Mouse (Mus musculus): Measurements from ENCODE around the gene Tdp1. TPM values are rescaled to one million over a fixed set of nuclear protein-coding genes. Genes with fewer than 3 reads are reported as not detected.

Tdp1 gene
- polyA plus RNA-seq, 1 experiment = 47.3 TPM

DNA sequence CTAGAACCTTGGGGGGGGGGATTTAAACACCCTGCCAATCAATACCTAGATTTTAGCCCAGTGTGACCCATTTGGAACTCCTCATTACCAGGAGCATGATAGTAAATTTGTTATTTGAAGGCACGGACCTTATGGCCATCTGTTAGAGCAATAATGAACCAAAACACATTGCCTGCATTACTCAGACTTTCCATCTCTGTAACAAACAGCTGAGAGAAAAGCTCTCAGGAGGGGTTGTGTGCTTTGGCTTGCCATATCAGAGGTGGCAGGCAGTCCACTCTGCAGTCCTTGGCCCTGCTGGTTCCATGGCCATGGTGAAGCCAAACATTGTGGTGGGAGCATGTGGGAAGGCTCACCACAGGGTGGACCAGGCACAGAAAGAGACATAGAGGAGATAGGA lies 44.8 kb downstream of the Tdp1 start:
- no peak for DNase-seq (ENCODE audit: low read depth)
- TF ChIP-seq CTCF (IDR thresholded peaks at IDR 0.05; ENCODE audit: borderline replicate concordance, extremely low read depth, insufficient read depth, insufficient read length) (no peak), POLR2A (IDR thresholded peaks at IDR 0.05; ENCODE audit: borderline replicate concordance, extremely low read depth, insufficient read depth, insufficient read length, poor library complexity, severe bottlenecking) (no peak)

DNA sequence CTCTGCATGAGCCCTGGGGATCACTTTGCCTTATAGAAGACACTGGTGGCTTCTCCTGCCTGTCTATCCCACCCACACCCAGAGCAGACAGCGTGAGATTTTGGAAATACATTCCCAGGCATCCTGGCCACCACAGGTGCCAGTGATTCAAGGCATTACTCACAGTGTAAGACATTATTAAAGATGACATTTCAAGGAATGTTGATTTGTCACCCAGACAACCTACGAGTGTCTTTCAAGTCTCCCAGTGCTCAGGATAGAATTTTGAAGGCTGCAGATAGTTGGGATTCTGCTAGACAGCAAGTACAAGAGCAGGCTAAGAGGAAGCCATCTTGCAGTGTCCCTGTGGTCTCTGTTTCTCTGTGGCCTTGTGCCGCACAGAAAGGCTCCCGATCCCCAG lies 47.9 kb downstream of the Tdp1 start:
- DNase-seq (ENCODE audit: low read depth) = no peak
- TF ChIP-seq CTCF (IDR thresholded peaks at IDR 0.05; ENCODE audit: borderline replicate concordance, extremely low read depth, insufficient read depth, insufficient read length) = no peak
- no peak for TF ChIP-seq POLR2A (IDR thresholded peaks at IDR 0.05; ENCODE audit: borderline replicate concordance, extremely low read depth, insufficient read depth, insufficient read length, poor library complexity, severe bottlenecking)

DNA sequence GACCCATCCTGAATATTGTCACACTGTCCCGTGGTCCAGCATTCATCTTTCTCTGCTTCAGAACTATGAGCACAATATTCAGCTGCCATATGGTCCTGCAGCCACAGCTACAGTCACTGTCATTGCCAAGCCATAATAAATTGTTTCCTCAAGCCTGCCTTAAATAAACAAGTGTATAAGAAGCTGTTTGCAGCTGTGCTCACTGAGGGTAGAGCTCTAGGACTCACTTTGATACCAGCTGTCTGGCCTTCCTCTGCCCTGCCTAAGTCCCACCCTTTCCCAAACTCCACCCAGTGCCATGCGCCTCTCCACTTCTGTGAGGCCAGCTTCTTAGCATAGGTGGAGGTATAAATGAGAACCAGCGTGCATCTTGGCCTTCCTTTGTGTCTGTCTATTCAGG lies 49.3 kb downstream of the Tdp1 start:
- DNase-seq (ENCODE audit: low read depth) = no peak
- TF ChIP-seq CTCF (IDR thresholded peaks at IDR 0.05; ENCODE audit: borderline replicate concordance, extremely low read depth, insufficient read depth, insufficient read length) (no peak), POLR2A (IDR thresholded peaks at IDR 0.05; ENCODE audit: borderline replicate concordance, extremely low read depth, insufficient read depth, insufficient read length, poor library complexity, severe bottlenecking) (no peak)

DNA sequence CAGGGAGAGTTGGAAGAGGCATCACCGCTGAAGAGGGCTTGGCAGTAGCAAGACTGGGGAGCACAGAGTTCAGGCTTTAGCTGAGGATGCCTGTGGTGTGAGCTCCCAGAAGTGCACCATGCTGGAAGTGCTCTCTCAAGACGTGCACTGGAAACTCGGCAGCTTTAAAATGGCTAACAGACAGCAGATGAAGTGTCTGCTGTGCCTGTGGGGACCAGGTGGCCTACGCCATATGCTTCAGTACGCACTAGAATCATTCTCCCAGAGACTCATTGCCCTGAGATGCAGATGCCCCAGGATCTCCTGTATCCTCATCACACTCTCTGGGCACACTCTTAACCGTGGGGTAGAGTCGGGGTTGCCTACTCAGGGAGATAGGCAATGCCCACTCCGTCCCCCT lies 51.1 kb downstream of the Tdp1 start:
- no peak for TF ChIP-seq POLR2A (IDR thresholded peaks at IDR 0.05; ENCODE audit: borderline replicate concordance, extremely low read depth, insufficient read depth, insufficient read length, poor library complexity, severe bottlenecking)
- TF ChIP-seq CTCF (IDR thresholded peaks at IDR 0.05; ENCODE audit: borderline replicate concordance, extremely low read depth, insufficient read depth, insufficient read length) = no peak
- DNase-seq (ENCODE audit: low read depth) = peak; percentile 37

DNA sequence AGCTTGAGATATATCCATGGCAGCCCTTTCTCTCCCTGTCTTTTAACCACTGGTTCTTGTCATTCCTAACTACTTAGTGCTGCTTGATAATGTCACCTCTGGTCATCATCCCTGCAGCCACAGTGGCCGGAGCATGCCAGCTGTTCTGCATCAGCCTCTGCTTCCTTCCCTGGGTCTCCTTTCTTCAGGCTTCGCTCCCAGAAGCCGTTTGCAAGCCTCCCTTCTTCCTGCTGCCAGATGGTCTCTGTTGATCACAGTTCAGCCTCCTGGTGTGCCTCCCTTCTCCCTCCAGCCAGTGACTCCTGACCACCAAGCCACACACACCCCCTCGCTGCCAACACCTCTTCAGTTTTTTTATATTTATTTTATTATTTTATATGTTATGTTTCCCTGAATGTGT lies 54.2 kb downstream of the Tdp1 start:
- no peak for DNase-seq (ENCODE audit: low read depth)
- TF ChIP-seq CTCF (IDR thresholded peaks at IDR 0.05; ENCODE audit: borderline replicate concordance, extremely low read depth, insufficient read depth, insufficient read length) = no peak
- TF ChIP-seq POLR2A (IDR thresholded peaks at IDR 0.05; ENCODE audit: borderline replicate concordance, extremely low read depth, insufficient read depth, insufficient read length, poor library complexity, severe bottlenecking) = no peak

DNA sequence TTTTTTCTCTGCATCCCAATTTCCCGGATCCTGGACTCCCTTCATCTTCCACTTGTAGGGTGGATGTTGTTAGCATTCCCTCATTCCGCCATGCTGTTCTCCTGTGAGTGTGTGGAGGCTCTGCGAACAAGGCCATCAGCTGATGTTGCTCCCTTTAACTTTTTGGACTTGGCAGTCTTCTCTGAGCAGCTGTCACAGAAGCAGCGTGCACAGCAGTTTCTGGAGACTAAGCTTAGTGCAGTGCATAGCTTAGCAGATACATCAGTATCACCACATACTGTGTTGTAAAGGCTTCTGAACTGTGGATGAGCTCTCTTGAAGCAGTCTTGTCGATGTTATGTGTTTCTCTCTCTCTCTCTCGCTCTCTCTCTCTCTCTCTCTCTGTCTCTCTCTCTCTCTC lies 54.9 kb downstream of the Tdp1 start:
- no peak for TF ChIP-seq POLR2A (IDR thresholded peaks at IDR 0.05; ENCODE audit: borderline replicate concordance, extremely low read depth, insufficient read depth, insufficient read length, poor library complexity, severe bottlenecking)
- TF ChIP-seq CTCF (IDR thresholded peaks at IDR 0.05; ENCODE audit: borderline replicate concordance, extremely low read depth, insufficient read depth, insufficient read length) = no peak
- no peak for DNase-seq (ENCODE audit: low read depth)

DNA sequence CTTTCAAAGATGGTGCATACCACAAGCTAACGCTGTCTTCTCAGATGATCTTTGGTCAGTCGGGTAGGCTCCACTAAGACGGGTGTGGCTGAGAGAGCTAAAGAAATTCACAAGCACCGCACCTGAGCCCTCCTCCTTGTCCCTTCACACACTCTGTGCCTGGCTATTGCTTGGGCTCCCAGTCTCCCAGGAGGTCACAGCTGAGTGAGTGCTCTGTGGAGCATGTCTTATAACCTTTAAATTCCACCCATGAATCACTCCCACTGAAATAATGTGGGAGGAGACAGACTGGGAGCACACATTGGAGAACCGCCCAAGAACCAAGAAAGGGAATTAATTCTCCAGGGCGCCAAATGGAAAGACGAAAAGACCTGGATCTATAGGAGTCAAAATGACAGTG lies 56.4 kb downstream of the Tdp1 start:
- TF ChIP-seq POLR2A (IDR thresholded peaks at IDR 0.05; ENCODE audit: borderline replicate concordance, extremely low read depth, insufficient read depth, insufficient read length, poor library complexity, severe bottlenecking) (no peak), CTCF (IDR thresholded peaks at IDR 0.05; ENCODE audit: borderline replicate concordance, extremely low read depth, insufficient read depth, insufficient read length) (no peak)
- no peak for DNase-seq (ENCODE audit: low read depth)

DNA sequence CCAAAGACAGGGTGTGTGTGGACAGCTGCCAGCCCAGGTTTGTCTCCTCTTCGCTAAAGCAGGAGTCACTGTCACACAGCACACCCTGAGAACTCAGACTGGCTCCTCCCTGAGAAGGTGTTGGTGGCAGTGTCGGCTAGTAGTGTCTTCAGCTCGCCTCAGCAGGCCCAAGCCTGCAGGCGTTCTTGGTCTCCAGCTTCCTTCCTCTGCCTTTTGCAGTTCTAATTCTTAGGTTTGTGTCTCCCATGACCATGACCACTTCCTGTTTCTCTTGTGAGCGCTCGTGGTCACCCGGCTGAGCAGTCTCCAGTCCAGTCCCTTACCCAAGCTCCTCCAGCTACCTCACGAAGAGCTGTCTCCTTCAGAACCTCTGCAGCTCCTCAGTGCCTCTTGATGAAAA lies 58.1 kb downstream of the Tdp1 start:
- DNase-seq (ENCODE audit: low read depth) = no peak
- no peak for TF ChIP-seq CTCF (IDR thresholded peaks at IDR 0.05; ENCODE audit: borderline replicate concordance, extremely low read depth, insufficient read depth, insufficient read length)
- TF ChIP-seq POLR2A (IDR thresholded peaks at IDR 0.05; ENCODE audit: borderline replicate concordance, extremely low read depth, insufficient read depth, insufficient read length, poor library complexity, severe bottlenecking) = no peak

DNA sequence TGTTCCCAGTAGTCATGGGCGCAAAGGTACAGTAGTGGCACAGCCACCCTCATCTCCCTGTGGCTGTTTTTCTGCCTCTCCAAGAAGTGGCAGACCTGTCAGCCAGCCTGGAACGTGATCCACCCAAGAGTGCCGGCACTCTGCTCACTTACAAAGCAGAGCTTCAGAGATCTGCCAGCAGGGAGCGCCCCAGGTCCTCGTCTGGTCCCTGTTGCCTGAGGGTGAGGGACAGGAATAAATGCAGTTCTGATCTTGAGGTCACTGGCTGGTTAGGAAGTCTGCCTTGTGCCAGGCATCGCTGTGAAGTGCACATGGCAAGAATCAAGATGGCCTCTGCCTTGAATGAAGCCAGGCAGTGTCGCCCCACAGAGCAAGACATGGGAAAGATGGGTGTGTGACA lies 68.6 kb downstream of the Tdp1 start:
- peak; percentile 69 for TF ChIP-seq CTCF (IDR thresholded peaks at IDR 0.05; ENCODE audit: borderline replicate concordance, extremely low read depth, insufficient read depth, insufficient read length)
- TF ChIP-seq POLR2A (IDR thresholded peaks at IDR 0.05; ENCODE audit: borderline replicate concordance, extremely low read depth, insufficient read depth, insufficient read length, poor library complexity, severe bottlenecking) = no peak
- peak; percentile 60 for DNase-seq (ENCODE audit: low read depth)

DNA sequence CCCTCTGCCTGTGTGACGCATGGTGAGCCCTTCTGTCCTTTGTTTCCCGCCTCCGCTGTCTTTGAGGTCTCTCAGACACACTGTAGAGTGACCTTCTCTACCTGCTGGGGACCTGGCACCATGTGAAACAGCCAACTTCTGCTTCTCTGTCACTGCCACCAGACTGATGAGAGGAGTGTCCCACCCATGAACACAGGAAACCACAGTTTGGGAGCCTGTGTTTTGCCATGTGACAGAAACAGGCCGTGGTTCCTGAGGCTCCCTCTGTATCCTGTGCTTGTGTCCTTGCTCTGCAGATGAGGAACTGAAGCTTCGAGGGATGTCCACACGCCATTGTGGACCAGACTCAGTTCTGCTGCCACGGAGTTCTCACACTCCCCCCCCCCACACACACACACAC lies 72.1 kb downstream of the Tdp1 start:
- TF ChIP-seq POLR2A (IDR thresholded peaks at IDR 0.05; ENCODE audit: borderline replicate concordance, extremely low read depth, insufficient read depth, insufficient read length, poor library complexity, severe bottlenecking) = no peak
- TF ChIP-seq CTCF (IDR thresholded peaks at IDR 0.05; ENCODE audit: borderline replicate concordance, extremely low read depth, insufficient read depth, insufficient read length) = no peak

DNA sequence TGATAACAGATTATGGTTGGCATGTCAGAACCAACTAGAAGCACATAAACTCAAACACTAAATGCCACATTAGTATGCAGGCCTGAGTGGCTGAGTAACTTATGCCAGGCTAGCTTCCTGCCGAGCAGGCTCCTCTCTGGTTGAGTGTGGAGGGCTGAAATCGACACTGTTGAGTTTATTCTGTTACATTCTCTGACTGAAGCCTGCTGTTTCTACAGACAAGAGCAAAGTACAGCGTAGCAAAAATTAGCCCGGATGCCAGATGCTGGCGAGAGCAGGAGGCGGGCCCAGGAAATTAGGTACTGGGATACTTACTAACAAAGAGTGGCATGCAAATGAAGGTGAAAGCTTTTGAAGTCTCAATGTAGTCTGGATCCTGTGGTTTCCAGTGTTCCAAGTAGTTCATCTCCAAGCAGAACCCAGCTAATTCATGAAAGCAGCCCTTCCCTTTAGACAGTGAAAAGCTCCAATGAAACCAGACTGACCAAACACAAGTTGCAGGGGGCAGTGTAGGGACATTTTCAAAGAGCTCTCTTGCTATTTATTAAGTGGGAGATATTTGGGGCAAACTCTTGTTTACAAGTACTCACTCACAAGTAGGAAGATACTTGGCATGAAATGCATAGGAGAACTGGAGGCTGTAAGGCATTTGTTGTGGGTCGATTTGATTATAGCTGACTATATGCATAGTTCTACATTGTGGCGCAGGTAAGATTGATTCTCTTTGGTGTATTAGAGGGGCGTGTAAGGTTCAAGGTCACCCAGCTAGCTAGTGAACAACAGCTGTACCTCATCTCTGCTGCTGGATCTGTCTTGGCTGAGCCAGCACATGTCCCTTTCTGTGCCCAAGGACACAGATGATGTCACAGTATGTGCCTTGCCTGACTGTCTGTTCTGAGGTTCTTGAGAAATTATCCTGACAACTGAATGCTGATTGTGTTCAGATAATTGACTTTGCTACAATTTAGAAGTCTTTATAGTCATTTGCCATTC lies 74.0 kb downstream of the Tdp1 start:
- TF ChIP-seq POLR2A (IDR thresholded peaks at IDR 0.05; ENCODE audit: borderline replicate concordance, extremely low read depth, insufficient read depth, insufficient read length, poor library complexity, severe bottlenecking) (no peak), CTCF (IDR thresholded peaks at IDR 0.05; ENCODE audit: borderline replicate concordance, extremely low read depth, insufficient read depth, insufficient read length) (no peak)
- peak; percentile 75 for DNase-seq (ENCODE audit: low read depth)

More for the DNA sequence above, 72.1 kb downstream of the Tdp1 start:
- no peak for DNase-seq (ENCODE audit: low read depth)

DNA sequence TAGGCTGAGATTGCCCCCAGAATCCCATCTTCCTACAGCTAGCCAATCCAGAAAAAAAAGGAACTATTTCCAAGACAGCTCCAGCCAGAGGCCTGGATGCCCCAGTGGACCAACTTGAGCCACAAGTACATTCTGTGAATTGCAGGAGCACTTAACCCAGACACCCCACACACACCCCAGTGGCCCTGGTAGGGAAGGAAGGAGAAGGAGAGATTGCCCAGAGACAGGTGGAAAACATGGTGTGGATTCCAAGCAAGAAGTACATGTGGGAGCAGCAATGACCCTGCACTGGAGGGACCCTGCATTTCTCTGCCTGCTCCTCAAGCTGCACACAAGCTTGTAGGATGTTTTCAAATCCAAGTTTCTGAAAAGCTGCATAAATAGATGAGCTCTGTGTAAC lies 75.0 kb downstream of the Tdp1 start:
- TF ChIP-seq POLR2A (IDR thresholded peaks at IDR 0.05; ENCODE audit: borderline replicate concordance, extremely low read depth, insufficient read depth, insufficient read length, poor library complexity, severe bottlenecking) (no peak), CTCF (IDR thresholded peaks at IDR 0.05; ENCODE audit: borderline replicate concordance, extremely low read depth, insufficient read depth, insufficient read length) (no peak)
- DNase-seq (ENCODE audit: low read depth) = peak; percentile 35

All from brain, embryonic 14.5 days (tissue).